Mouse (Mus musculus): ENCODE data around the gene Plcz1.

Plcz1 gene

GRCm38 (mm10) chr6:140041357-140041756 lies at the start of gene Plcz1:
Plcz1 (minus strand) TSS chr6:140041457.
- no peak for DNase-seq (ENCODE audit: low spot score)

DNA sequence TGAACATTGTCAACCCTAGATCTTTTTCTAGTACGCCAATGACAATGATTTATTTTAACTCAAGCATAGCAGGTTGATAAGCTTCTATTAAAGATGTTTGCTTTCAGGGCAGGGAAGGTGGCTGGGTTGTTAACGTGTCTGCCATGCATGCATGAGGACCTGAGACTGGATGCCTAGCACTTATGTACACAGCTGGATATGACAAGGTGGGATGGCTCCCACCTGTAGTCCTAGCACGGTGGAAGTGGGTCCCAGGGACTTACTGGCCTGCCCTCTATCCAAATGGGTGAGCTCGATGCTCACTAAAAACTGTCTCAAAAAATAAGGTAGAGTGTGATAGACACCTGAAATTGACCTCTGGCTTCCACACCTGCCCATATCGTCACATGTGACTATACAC lies 48.6 kb upstream of the Plcz1 start:
- DNase-seq (ENCODE audit: low spot score): no peak

- DNase-seq (ENCODE audit: low spot score): no peak
These were observed 40.5 kb upstream of the Plcz1 start for GRCm38 (mm10) chr6:140081739-140082138.

DNA sequence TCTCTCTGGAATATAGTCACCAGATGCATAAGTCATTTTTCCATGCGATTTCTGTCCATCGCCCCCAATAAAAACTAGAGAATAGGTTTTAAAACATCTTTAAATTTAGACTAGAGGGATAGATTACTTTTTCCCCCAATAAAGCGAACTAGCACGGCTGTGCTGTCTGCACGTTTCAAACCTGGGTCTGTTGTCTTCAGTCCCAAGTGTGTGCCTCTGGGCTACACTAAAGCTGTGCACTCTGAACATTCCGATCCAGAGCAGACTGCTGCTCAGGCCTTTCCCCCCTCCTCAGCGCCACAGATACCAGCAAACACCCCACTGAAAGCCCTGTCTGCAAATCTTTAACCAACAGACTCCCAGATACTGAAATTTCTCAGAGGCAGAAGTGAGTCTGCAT lies 39.7 kb upstream of the Plcz1 start:
- DNase-seq (ENCODE audit: low spot score): no peak

DNA sequence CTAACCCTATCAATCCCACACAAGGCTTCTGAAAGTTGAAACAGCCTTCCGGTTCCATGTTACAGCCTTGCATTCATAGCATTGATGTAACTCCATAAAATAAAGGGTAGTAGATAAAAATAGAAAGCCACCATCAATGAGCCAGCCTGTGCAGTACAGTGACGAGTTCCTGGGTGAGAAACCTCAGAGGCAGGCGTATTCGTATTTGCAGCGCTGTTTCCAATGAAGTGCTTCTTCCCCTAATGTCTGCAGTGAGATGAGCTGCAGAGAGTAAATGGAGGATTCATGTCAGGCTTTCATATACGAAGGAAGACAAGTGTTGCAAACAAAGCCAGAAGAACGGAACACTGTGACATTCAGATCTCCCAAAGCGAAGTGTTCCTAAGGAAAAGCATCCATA lies 27.9 kb upstream of the Plcz1 start:
- DNase-seq (ENCODE audit: low spot score): no peak

GRCm38 (mm10) chr6:140054271-140054928 lies 13.1 kb upstream of the Plcz1 start:
- DNase-seq (ENCODE audit: low spot score): no peak

- DNase-seq (ENCODE audit: low spot score): no peak
These were observed 10.2 kb upstream of the Plcz1 start for GRCm38 (mm10) chr6:140051476-140051875.

DNA sequence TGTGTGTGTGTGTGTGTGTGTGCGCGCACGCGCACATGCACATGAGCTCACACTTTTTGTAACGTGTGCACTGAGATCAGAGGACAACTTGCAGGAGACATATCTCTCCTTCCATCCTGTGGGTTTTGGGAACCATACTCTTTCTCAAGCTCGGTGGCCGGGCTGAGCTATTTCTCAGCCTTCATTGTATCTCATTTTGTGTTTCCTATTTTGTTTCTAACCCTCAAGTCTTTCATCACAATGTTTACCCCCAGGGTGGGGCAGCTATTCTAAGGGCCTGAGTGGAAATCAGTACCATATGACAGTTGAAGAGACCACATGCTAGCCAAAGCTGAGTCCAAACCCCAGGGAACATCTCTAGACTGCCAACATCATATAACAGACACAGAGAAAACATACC lies 305 bp downstream of the Plcz1 start, which contains the start of gene Capza3:
Gene Capza3 (plus strand): TSS at position 301 of the 400 bp plus-strand sequence.
- no peak for DNase-seq (ENCODE audit: low spot score)

DNA sequence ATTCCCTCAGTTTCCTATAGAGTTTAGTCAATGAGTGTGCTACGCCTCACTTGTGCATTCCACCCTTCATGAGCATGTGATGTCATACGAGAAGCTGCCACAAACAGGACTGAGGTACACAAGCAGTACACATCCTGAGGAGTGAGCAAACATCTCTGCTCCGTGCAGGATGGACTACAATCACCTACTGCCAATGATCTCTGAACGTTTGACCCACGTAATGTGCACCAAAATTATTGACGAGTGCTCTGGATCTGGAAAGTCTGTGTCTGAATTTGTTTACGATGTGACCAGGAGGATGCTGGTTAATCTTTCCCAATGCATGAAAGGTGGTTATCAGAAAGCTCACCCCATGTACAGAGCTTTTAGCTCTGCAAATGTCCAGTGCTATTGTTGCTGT lies 16.9 kb downstream of the Plcz1 start:
- no peak for DNase-seq (ENCODE audit: low spot score)

GRCm38 (mm10) chr6:140005181-140005580 lies 36.1 kb downstream of the Plcz1 start:
- no peak for DNase-seq (ENCODE audit: low spot score)

DNA sequence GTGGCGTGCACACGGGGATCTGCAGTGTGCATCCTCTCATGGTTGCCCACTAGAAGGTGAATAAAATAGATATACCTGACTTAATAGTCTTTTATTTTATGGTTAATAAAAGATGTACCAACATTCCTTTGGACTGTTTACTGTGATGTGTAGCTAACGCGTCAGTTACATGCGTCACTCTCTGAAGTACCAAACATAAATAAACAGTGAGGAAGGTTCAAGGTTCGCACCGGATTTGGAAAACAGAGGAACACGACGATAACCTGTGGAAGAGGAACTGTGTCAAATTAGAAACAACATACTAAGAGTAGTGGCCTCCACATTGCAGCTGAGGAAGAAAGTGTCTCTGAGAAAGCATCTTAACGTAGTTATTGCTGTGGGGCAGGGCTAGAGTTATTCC lies 51.7 kb downstream of the Plcz1 start:
- DNase-seq (ENCODE audit: low spot score): no peak

DNA sequence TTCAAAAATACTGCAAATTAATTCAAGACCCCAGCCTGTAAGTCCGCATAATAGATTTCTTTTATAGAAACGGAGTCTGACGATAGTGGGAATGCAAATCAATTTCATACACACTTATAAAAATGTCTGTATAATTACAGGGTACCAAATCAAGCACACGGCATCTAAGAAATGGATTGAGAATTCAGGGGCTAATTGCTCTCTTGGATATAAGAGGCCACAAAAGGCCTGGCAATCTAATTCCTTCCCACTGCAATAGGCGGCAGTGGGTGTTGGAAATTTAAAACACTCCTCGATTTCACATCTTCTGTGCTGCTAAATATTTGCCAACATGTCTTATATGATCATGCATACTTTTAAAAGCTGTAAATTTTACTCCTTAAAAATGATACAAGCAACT lies 52.2 kb downstream of the Plcz1 start:
- DNase-seq (ENCODE audit: low spot score): no peak

DNA sequence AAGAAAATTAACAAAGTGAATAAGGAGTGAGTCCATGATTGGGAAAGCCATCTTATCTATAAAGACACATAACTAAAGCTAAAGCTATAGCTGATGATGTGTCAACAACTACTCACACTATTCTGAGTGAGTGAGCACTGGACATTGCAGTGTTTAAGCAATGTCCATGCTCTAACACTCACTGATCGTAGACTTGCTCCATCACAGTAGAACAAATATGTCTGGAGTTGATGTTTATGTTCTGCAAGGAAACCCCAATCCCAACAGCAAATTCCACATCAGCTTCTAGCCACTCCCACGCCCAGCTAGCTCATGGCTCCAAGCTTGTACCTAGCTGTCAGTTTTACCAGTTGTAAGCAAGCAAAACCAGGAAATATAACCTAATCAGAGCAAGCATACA lies 54.7 kb downstream of the Plcz1 start:
- no peak for DNase-seq (ENCODE audit: low spot score)

DNA sequence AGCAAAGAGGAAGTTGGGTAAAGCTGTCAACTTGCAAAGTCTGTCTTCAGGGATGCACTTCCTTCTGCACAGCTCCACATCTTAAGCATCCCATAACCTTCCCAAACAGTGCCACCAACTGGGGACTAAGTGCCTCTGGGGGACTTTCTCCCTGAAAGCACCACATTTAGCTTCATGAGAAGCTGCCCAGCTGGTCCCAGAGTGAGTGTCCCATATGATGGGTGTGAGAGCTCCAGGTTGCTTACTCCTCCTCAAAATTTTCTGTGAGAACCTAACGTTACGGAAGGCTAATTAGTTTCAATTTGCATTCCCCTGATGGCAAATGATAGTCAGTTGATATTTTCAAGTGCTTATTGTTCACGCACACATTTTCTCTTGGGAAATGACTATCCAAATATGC lies 57.2 kb downstream of the Plcz1 start:
- no peak for DNase-seq (ENCODE audit: low spot score)

DNA sequence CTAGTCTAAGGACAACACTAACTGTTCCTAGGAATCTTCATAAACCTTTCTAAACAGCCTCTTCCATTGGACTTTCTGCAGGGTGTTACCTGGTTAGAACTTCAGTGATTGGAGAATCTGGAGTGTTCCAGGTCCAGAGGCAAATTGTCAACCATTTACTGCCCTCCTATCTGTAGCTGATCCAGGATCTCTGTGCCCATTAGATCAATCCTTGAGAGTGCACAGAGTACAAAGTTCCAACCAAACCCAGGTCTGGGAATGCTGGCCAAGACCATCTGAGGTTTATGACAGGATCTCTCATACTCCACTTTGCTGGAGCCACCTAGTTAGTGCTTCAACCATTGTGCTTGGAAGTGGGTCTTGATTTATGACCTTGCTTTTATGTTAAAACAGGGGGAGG lies 60.2 kb downstream of the Plcz1 start:
- DNase-seq (ENCODE audit: low spot score): no peak

- DNase-seq (ENCODE audit: low spot score): no peak
These were observed 63.1 kb downstream of the Plcz1 start for GRCm38 (mm10) chr6:139978114-139978513.

DNA sequence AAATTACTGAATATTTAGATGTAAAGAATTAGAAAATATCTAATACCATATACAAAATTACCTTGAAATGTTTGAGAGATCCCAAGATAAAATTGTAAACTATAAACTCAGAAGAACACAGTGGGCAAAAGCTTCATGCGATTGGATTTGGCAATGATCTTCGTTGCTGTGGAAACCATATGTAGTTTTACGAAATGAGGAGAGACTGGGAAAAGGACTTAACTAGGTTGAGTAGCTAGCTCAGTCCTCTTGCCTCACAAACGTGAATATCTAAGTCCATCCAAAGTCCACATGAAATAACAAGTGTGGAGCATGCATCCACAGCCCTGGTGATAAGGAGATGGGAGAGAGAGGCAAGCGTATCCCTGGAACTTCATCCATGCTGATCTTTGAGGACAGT lies 66.6 kb downstream of the Plcz1 start:
- no peak for DNase-seq (ENCODE audit: low spot score)

- no peak for DNase-seq (ENCODE audit: low spot score)
These were observed 69.5 kb downstream of the Plcz1 start for GRCm38 (mm10) chr6:139971608-139972298.

- DNase-seq (ENCODE audit: low spot score): no peak
These were observed 74.6 kb downstream of the Plcz1 start for GRCm38 (mm10) chr6:139966684-139967083.

DNA sequence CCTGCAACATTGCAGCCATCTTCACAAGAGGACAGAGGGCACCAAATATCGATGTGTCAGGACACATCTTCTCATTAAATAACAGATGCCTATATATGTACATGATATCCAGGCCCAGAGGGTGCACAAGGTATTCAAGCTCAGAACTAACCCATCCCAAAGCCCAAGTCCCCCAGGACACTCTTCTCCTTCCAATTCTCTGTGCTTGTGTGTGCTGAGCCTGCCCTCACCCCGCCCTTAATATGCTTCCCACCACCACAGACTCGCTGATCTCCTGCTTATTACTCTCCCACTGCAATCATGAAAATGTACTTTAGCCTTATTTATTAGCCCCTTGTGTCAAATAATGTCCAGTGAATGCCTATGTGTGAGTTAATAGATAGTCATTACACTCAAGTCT lies 76.4 kb downstream of the Plcz1 start:
- no peak for DNase-seq (ENCODE audit: low spot score)

- no peak for DNase-seq (ENCODE audit: low spot score)
These were observed 77.5 kb downstream of the Plcz1 start for GRCm38 (mm10) chr6:139963775-139964174.

DNA sequence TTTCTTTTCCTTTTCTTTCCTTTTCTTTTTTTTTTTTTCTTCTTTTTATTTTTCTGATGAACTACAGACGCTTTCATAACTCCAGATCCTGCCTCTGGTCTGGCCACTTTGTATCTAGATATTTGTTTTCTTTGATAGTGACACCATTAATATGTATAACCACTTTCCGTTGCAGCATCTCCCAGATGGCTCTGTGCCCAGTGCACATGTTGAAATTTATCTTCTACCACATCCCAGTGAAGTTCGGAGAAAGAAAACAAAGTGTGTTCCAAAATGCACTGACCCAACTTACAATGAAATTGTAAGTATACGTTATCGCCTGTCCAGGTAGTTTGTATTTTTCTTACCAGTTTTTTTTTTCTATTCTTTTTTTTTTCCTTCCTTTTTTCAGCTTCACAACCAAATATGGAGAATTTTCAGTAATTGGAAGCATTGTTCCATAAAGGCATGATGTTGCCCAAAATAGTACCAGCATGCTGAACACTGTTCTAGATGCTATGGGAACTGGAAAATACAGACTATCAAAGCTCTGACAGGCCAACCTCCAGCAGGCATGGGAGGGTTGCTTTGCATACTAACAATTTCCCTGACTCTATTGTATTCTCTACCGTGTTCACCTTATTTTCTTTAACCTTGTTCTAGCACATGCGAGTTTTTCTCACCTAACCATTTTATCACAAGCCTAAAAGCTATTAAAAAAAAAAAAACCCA lies 83.6 kb downstream of the Plcz1 start:
- DNase-seq (ENCODE audit: low spot score): no peak

- DNase-seq (ENCODE audit: low spot score): no peak
These were observed 87.7 kb downstream of the Plcz1 start for GRCm38 (mm10) chr6:139953596-139953995.
